Mouse (Mus musculus): ENCODE results near the gene Gm12216. TPM values are rescaled to one million over a fixed set of nuclear protein-coding genes. Genes with fewer than 3 reads are reported as not detected.

The Gm12216 gene
- polyA plus RNA-seq, 2 experiments = 0.43 to 0.74 TPM

GRCm38 (mm10) chr11:53900991-53901390 lies 41.9 kb upstream of the Gm12216 start:
- no peak for DNase-seq (ENCODE audit: low spot score)
- ATAC-seq (ENCODE audit: low FRiP score, low read depth) = no peak
- 28% methylated on average over 1 of the region's 1 CpGs for WGBS
- no peak for TF ChIP-seq POLR2A (IDR thresholded peaks at IDR 0.05; ENCODE audit: borderline replicate concordance, extremely low read depth, insufficient read depth, insufficient read length)
- H3K4me2 ChIP-seq (replicated peaks; ENCODE audit: low read depth, low read length, severe bottlenecking) = no peak overlapping the region
- no peak overlapping the region for H3K9ac ChIP-seq (ENCODE audit: low read depth, low read length, severe bottlenecking)
- H3K4me3 ChIP-seq (replicated peaks; ENCODE audit: low read length) = no peak overlapping the region
- no peaks in the 10 kb centered on the region for H3K4me1 ChIP-seq (ENCODE audit: control insufficient read depth, insufficient read depth, low read length)
- no peaks in the 10 kb centered on the region for H3K27me3 ChIP-seq (ENCODE audit: control insufficient read depth, insufficient read depth, low read length)
- H3K9me3 ChIP-seq (ENCODE audit: control insufficient read depth, low read length) = no peaks in the 10 kb centered on the region
- no peaks in the 10 kb centered on the region for H3K36me3 ChIP-seq (ENCODE audit: control insufficient read depth, insufficient read depth, low read length)
- H3K27ac ChIP-seq (replicated peaks; ENCODE audit: low read depth, low read length) = no peak overlapping the region

GRCm38 (mm10) chr11:53899981-53900380 lies 40.9 kb upstream of the Gm12216 start:
- Histone ChIP-seq H3K9me3 (ENCODE audit: control insufficient read depth, low read length) (no peaks in the 10 kb centered on the region), H3K9ac (ENCODE audit: low read depth, low read length, severe bottlenecking) (no peak overlapping the region), H3K4me3 (replicated peaks; ENCODE audit: low read length) (no peak overlapping the region), H3K27me3 (ENCODE audit: control insufficient read depth, insufficient read depth, low read length) (no peaks in the 10 kb centered on the region), H3K4me1 (ENCODE audit: control insufficient read depth, insufficient read depth, low read length) (no peaks in the 10 kb centered on the region), H3K4me2 (replicated peaks; ENCODE audit: low read depth, low read length, severe bottlenecking) (no peak overlapping the region), H3K36me3 (ENCODE audit: control insufficient read depth, insufficient read depth, low read length) (no peaks in the 10 kb centered on the region), H3K27ac (replicated peaks; ENCODE audit: low read depth, low read length) (no peak overlapping the region)
- no peak for TF ChIP-seq POLR2A (IDR thresholded peaks at IDR 0.05; ENCODE audit: borderline replicate concordance, extremely low read depth, insufficient read depth, insufficient read length)
- ATAC-seq (ENCODE audit: low FRiP score, low read depth) (no peak), DNase-seq (ENCODE audit: low spot score) (no peak)
- 89% methylated on average over 6 of the region's 6 CpGs for WGBS

- DNase-seq (ENCODE audit: low spot score) (no peak), ATAC-seq (ENCODE audit: low FRiP score, low read depth) (no peak)
- no peaks in the 10 kb centered on the region for H3K27me3 ChIP-seq (ENCODE audit: control insufficient read depth, insufficient read depth, low read length)
- H3K9ac ChIP-seq (ENCODE audit: low read depth, low read length, severe bottlenecking) = no peak overlapping the region
- no peaks in the 10 kb centered on the region for H3K36me3 ChIP-seq (ENCODE audit: control insufficient read depth, insufficient read depth, low read length)
- H3K4me1 ChIP-seq (ENCODE audit: control insufficient read depth, insufficient read depth, low read length) = no peaks in the 10 kb centered on the region
- no peak overlapping the region for H3K4me3 ChIP-seq (replicated peaks; ENCODE audit: low read length)
- no peak for TF ChIP-seq POLR2A (IDR thresholded peaks at IDR 0.05; ENCODE audit: borderline replicate concordance, extremely low read depth, insufficient read depth, insufficient read length)
- WGBS = 37% methylated on average over 3 of the region's 3 CpGs
- no peak overlapping the region for H3K4me2 ChIP-seq (replicated peaks; ENCODE audit: low read depth, low read length, severe bottlenecking)
- H3K9me3 ChIP-seq (ENCODE audit: control insufficient read depth, low read length) = no peaks in the 10 kb centered on the region
- no peak overlapping the region for H3K27ac ChIP-seq (replicated peaks; ENCODE audit: low read depth, low read length)
These were observed 39.9 kb upstream of the Gm12216 start for GRCm38 (mm10) chr11:53899004-53899403.

GRCm38 (mm10) chr11:53896935-53897334 lies 37.9 kb upstream of the Gm12216 start:
- 45% methylated on average over 6 of the region's 6 CpGs for WGBS
- H3K4me2 ChIP-seq (replicated peaks; ENCODE audit: low read depth, low read length, severe bottlenecking) = no peak overlapping the region
- H3K27me3 ChIP-seq (ENCODE audit: control insufficient read depth, insufficient read depth, low read length) = no peaks in the 10 kb centered on the region
- H3K27ac ChIP-seq (replicated peaks; ENCODE audit: low read depth, low read length) = no peak overlapping the region
- DNase-seq (ENCODE audit: low spot score) = no peak
- H3K9ac ChIP-seq (ENCODE audit: low read depth, low read length, severe bottlenecking) = no peak overlapping the region
- ATAC-seq (ENCODE audit: low FRiP score, low read depth) = no peak
- H3K9me3 ChIP-seq (ENCODE audit: control insufficient read depth, low read length) = no peaks in the 10 kb centered on the region
- no peaks in the 10 kb centered on the region for H3K4me1 ChIP-seq (ENCODE audit: control insufficient read depth, insufficient read depth, low read length)
- TF ChIP-seq POLR2A (IDR thresholded peaks at IDR 0.05; ENCODE audit: borderline replicate concordance, extremely low read depth, insufficient read depth, insufficient read length) = no peak
- no peak overlapping the region for H3K4me3 ChIP-seq (replicated peaks; ENCODE audit: low read length)
- no peaks in the 10 kb centered on the region for H3K36me3 ChIP-seq (ENCODE audit: control insufficient read depth, insufficient read depth, low read length)

GRCm38 (mm10) chr11:53893451-53893850 lies 34.4 kb upstream of the Gm12216 start:
- TF ChIP-seq POLR2A (IDR thresholded peaks at IDR 0.05; ENCODE audit: borderline replicate concordance, extremely low read depth, insufficient read depth, insufficient read length) = no peak
- 53% methylated on average over 2 of the region's 2 CpGs for WGBS
- H3K4me1 ChIP-seq (ENCODE audit: control insufficient read depth, insufficient read depth, low read length) = peaks cover 9% of the 10 kb centered on the region; the same call in 1 of the 2 replicates
- H3K9ac ChIP-seq (ENCODE audit: low read depth, low read length, severe bottlenecking) = no peak overlapping the region
- H3K36me3 ChIP-seq (ENCODE audit: control insufficient read depth, insufficient read depth, low read length) = no peaks in the 10 kb centered on the region
- no peak overlapping the region for H3K27ac ChIP-seq (replicated peaks; ENCODE audit: low read depth, low read length)
- H3K27me3 ChIP-seq (ENCODE audit: control insufficient read depth, insufficient read depth, low read length) = no peaks in the 10 kb centered on the region
- H3K4me3 ChIP-seq (replicated peaks; ENCODE audit: low read length) = no peak overlapping the region
- DNase-seq (ENCODE audit: low spot score) = no peak
- H3K4me2 ChIP-seq (replicated peaks; ENCODE audit: low read depth, low read length, severe bottlenecking) = no peak overlapping the region
- no peak for ATAC-seq (ENCODE audit: low FRiP score, low read depth)
- H3K9me3 ChIP-seq (ENCODE audit: control insufficient read depth, low read length) = no peaks in the 10 kb centered on the region

Data from limb, embryonic 14.5 days (tissue).